Mouse (Mus musculus) CD4-positive, CD25-positive, alpha-beta regulatory T cell, adult 4 months (primary cell): ENCODE data around the gene 1700022I11Rik. TPM values are rescaled to one million over a fixed set of nuclear protein-coding genes. Genes with fewer than 3 reads are reported as not detected.
"Not testable (repeated sequence)": the region's sequence is repeated elsewhere in the genome, so short reads cannot be mapped to it uniquely, and the experiment has no call there.

Source experiments
- ATAC-seq: one replicate; pipeline ENCODE4 v1.8.0; 2017
- polyA plus RNA-seq, 2 experiments: library from polyadenylated mRNA; unstranded; fragments of 100-300 nt; shearing (Covaris generic); gene quantifications; one replicate each; pipeline ENCODE4 v1.2.1; 2017

The 1700022I11Rik gene
- polyA plus RNA-seq, 2 experiments from 2014 or later = 0.48 TPM; not detected in 1

DNA sequence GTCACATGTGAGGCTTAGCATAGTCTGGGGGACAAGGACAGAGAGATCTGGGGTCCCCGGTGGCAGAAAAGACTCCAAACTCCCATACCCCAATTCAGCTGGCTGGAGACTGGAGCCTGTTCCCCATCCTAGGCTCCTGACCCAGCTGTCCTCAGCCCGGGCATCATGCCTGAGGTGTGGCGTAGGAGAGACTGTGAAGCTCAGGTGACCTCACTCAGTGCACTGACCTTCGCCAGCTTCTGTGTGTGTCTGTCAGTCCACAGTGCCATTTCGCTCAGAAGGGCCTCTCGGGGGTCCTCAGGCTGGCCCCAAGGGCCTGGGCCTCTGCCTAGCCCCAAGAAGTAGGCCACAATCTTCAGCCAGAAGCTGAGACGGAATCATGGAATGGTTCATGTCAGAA lies 16.8 kb upstream of the 1700022I11Rik start:
- ATAC-seq = no peak

DNA sequence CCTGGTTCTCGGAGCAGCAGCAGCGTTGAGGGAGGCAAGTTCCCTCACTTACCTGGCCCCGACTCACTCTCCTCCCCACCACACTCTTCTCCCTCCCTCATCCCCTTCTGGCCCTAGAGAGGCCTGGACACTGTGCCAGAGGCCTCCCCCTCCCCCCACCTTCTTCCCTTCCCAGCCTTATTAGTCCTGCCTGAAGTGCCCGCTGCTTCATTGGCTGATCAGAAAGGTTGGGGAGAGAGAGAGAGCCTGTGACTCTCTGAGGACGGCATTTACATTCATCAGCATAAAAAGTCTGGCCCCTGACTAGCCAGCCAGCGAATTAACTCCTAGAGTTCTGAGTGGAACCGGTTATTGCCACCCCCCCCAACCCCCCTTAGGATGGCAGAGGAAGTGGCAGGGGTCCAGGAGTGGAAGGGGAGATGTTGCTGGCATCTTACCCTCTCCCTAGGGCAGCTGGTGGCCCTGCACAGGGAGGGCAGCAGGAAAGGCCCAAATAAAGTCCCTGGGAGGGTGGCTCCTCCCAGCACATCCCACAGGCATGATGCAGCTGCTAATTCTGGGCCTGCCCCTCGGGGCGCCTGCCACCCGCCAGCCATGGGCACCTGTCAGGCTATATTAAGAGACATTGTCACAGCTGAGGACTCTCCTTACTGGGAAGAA lies 15.8 kb upstream of the 1700022I11Rik start:
- ATAC-seq = no peak

DNA sequence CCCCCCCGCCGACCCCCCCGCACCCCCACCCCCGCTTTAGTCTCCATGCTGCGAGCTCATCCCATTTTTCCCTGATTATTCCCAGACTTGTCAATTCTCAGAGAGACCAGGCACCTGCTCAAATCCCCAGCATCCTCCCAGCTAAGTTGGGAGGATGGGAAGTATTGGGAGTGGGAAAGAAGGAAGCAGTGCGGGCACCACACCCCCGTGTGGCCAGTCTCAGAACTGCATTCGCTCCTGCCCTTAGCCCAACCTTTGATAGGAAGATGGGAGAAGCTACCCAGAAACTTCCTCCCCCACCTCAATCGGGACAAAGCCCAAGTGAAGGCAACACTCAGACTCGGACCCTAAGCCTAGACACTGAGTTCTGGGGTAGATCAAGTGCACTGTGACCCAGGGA lies 15.1 kb upstream of the 1700022I11Rik start:
- no peak for ATAC-seq

DNA sequence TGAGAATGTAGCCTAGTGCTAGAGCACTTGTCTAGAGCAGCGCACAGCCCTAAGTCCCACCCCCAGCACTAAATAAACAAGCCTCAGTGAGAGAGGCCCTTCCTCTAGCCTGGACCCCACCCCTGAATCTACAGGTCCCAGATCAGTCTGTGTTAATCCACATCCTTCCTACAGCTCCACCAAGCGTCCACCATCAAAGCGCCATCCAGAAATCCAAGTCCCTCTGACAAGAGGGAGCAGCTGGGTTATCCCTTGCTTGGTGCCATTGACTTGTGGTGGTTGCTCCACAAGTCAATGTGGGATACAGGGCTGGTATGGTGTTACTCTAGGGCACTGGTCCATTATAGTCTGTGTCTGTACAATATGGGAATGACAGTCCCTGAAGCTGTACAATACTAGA lies 14.2 kb upstream of the 1700022I11Rik start:
- no peak for ATAC-seq

DNA sequence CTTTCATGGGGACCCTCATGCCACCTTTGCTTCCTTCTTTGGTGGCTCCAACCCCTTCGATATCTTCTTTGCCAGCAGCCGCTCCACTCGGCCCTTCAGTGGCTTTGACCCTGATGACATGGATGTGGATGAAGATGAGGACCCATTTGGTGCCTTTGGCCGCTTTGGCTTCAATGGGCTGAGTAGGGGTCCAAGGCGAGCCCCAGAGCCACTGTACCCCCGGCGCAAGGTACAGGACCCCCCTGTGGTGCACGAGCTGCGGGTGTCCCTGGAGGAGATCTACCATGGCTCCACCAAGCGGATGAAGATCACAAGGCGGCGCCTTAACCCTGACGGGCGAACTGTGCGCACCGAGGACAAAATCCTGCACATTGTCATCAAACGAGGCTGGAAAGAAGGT lies 12.8 kb upstream of the 1700022I11Rik start:
- ATAC-seq = no peak

DNA sequence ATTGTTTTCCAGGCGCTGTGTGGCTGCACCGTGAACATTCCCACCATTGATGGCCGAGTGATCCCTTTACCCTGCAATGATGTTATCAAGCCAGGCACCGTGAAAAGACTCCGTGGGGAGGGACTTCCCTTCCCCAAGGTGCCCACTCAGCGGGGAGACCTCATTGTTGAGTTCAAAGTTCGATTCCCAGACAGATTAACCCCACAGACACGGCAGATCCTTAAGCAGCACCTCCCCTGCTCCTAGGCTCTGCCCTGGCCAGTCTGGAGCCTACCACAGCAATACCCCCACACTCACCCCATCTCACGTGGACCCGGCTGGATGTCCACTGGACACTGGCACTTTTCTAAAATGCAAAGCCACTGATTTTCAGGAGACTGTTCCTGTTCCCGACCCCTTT lies 12.1 kb upstream of the 1700022I11Rik start:
- no peak for ATAC-seq

DNA sequence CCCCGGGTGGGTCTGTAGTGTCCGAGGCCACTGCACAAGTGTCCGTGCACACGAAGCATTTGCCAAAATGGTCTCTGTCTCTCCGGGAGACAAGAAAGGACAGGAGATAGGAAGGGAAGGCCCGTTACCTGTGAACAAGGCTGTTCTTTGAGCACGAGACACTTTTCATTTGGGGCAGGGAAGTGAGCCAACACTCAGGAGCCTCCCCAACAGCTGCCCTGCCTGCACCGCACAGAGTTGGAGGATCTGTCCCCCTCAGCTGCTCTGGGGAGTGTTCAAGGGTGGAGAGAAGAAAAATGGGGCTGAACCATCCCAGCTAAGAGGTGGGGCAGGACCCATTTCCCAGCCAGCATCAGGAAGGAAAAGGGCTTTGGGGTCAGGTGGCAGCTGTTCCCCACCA lies 11.4 kb upstream of the 1700022I11Rik start:
- ATAC-seq = no peak

DNA sequence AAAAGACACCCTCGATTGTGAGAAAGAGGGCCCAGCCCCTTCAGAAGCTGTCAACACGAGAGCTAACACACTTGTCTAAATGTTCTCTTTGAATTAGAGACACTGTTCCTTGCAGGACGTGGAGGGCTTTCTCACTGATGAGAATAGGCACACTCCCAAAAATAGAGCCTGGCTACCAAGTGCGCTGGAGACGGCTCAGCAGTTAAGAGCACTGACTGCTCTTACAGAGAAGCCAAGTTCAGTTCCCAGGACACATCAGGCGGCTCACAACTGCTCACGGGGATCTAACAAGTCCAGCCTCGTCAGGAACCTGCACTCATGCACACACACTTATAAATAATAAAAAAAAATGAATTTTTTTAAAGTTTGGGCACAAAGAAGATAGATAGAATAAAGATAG lies 10.5 kb upstream of the 1700022I11Rik start:
- ATAC-seq = no peak

DNA sequence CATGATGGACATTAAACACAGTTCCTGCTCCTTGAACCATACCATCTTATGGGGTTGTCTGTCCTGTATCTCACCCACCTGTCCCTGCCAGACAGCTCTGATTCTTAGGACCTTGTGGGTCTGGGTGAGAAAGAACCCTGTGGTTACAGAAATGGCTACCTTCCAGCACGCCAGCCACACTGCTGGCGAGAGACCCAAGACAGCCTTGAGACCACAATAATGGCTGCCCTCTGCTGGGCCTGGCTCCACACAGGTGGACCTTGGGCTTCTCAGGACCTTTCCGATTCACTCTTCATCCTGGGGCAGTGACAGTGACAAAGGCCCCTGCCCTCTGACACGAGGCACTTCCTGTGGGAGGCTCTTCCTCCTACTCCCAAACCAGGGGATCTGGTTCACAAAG lies 10.0 kb upstream of the 1700022I11Rik start:
- ATAC-seq = no peak

DNA sequence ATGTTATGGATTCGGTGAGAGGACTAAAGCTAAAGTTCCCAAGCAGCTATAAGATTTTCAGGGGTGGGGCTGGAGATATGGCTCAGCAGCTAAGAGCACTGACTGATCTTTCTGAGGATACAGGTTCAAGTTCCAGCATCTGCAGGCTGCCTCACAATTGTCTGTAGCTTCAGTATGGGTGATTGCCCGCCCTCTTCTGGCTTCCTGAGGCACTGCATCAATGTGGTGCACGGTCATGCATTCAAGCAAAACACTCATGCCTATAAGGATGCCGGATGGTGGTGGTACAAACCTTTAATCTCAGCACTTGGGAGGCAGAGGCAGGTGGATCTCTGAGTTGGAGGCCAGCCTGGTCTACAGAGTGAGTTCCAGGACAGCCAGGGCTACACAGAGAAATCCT lies 7.8 kb upstream of the 1700022I11Rik start:
- ATAC-seq = peak; percentile 79

DNA sequence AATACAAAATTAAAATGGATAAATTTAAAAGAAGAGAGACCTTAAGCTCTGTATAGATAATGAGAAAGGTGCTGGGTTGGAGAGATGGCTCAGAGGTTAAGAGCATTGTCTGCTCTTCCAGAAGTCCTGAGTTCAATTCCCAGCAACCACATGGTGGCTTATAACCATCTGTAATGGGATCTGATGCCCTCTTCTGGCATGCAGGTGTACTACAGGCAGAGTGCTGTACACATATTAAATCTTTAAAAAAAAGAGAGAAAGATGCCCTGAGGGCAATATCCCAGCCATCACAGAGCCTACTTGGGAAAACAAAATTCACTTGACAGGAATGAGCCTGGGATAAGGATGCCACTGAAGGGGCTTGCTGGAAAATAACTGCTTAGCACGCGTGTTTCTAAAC lies 5.9 kb upstream of the 1700022I11Rik start:
- no peak for ATAC-seq

DNA sequence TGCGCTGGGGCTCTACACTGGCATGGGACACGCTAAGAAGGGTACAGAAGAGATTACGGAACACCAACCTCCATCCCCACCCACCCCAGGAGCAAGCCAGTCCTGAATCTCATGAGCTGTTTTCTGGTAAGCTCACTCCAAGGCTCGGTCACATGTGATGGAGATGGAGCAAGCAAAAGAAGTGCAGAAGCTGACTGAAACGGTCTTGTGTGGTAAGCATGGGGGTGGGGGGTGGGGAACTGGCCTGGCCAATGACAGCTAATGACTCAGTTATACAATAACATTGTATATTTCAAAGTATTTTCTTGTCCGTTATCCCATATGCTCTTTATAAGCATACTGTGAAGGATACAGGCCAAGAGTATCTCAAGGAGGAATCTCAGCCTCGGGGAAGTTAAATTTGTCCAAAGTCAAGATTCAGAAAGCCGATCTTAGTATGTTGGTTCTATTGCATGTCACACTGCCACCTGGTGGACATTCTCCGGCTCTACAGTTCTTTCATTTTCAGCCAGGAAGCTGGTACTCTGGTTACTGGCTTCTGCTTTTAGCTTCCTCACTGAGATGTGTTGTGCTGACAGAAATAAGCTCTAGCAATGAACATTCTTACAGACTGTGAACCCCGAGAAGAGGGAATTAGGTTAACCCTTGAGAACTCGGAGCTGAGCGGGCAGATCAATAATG lies 4.2 kb upstream of the 1700022I11Rik start:
- peak; percentile 89 for ATAC-seq

DNA sequence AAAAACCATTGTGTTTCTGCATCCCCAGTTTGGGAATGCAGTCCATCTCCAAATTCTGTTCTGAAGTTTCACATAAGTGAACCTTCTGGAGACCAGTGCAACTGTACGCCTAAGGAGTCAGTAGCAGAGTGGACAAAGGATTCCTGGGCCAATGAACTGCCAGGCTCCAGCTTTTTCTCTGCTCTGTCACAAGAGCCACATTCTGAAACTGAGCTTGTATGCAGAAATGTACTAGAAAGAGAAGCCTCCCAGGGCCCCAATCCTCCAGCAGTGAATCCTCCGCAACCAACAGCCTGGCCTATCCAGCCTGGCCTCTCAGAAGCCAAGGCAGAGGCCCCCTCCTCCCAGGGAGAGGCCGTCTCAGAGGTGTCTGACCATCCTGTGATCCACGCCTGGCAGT lies 3.5 kb downstream of the 1700022I11Rik start:
- no peak for ATAC-seq

DNA sequence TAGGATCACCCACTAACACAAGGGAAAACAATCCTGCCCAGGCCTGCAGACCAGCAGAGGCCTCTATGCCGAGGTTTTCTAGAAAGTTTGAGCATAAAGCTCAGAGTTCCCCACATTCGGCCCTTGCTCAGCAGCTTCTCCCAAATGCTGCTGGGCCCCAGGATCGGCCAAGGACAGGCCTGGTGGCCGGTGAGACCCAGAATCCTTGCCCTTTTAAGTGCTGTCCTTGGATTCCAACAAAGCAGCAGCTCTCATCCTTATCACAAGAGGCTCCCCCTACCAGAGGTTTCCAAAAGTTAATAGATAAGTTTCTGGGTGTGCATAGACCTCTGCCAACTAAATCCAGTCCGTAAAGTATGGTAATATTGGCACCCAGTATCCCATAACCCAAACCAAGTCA lies 4.5 kb downstream of the 1700022I11Rik start:
- no peak for ATAC-seq

DNA sequence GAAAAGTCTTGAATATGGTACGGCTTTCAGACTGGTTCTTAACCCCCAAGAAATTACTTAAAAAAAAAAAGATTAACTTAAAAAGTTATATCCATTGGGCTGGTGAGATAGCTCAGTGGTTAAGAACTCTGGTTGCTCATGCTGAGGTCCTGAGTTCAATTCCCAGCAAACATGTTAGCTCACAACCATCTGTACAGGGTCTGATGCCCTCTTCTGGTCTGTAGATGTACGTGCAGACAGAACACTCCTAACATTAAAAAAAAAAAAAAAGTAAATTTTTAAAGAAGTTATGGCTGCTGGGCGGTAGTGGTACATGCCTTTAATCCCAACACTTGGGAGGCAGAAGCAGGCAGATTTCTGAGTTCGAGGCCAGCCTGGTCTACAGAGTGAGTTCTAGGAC lies 8.7 kb downstream of the 1700022I11Rik start:
- peak; percentile 43 for ATAC-seq

DNA sequence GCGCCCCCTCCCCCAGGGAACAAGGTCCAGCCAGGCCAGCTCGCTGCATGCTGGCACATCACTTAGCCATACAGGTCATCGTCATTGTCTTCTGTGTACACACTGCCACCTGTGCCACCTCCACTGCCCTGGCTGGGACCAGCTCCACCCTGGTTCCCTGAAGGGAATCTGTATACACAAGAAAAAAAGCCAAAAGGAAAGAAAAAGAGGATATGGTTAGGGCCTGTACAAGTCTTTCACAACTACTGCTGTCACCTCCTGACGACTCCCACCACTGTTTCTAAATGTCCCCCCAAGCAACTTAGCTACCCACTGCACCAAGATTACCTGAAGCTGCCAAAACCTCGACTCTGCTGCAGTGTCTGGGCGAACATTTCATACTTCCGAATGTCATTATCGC lies 11.1 kb downstream of the 1700022I11Rik start:
- not testable (repeated sequence) for ATAC-seq

DNA sequence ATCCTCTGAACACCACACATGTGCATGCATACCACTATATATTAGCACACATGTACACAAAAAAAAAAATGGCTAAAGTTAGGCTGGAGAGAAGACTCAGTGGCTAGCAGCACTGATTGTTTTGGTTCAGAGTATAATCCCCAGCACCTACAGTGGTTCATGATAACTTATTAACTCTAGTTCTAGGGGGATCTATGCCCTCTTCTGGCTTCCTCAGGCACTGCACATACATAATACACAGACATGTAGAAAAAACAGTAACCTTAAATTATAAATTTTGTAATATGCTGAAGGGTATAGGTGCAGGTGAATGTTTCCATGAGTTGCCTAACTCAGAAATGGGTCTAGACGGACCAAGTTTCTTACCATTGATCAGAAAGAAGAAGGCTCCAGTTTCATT lies 18.9 kb downstream of the 1700022I11Rik start:
- ATAC-seq = no peak

DNA sequence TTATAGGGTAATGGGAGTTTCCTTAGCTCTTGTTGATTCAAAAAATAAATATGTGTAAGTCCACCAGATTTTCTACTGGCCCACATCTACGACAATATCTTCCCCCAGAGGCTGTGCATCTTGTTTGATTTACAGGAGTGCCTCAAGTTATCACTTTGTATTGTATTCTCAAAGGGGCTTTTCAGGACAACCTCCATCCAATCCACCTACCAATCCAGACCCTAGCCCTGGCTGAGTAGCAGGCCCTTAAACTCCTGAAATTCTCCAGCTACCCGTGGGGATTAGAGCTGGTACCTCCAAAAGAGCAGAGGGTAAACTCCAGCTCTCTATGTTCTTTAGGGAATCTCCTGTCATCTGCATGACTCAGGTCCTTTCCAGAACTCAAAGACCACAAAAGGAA lies 28.6 kb downstream of the 1700022I11Rik start:
- no peak for ATAC-seq

DNA sequence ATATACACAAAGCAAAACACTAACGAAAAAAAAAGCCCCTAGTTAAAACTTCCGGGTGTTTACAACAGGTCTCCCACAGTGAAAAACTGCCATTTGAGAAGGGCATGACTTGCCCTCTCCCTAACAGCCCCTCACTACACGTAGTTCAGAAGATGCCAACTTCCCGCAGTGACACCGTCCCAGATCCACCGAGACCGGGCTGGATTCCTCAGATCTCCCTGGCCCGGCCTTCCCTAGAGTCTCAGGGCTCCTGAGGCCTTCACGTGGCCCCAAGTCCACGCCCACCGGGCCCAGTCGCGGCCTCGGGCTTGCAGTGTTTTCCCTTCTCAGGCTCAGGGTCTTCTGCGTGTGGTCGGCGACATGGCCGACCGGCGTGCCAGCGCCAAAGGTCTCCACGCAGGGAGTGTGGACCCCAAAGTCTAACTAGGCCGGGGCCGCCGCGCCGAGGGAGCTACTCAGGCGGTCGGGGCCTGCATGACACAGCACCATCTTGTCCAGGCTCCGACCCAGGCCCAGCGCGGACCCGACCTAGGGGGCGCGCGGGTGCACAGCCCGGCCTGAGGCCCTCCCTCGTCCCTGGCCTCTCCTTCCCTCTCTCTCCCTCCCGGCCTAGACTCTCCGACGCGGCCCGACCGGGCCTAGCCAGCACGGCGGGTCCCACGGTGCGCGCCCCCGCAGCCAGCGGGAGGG lies 30.2 kb downstream of the 1700022I11Rik start:
- peak; percentile 26 for ATAC-seq

DNA sequence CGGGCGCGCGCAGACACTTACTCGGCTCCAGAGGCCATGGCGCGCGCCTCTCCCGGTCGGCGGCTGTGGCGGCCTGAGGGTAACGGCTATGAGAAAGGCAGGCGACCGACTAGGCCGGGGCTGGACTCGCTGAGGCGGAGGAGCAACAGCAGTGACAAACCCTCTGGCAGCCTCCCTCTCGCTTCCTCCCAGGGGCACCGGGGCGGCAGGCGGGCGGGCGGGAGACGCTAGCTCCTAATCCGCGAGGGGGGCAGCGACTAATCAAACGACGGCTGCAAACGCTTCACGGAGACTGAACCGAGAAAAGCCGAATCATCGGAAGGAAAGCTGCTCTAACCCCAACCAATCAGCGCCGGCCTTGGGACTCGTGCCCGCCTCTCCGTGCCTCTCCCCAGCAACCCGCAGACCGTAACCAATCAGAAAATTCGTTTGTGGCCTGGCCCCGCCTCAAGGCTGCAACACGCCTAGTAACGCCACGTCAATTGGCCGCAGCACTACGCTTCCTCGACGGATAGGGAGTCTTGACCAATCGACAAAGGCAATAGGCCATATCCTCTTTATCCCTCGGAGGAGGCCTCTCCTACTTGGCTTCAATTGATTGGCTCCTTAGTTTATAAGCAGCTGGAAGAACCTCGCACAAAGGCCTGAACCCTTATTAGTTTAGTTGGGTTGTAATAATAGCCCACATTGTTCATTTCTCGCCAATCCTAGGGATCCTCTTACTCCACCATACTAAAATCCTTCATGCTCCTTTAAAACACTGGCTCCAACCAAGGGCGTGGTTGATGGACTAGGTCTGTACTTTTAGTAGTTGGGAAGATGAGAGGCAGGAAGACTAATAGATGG lies 31.0 kb downstream of the 1700022I11Rik start, which contains the start of gene Vcp:
Vcp (minus strand) TSS at position 367 of the 846 bp plus-strand sequence.
- peak; percentile 94 for ATAC-seq

DNA sequence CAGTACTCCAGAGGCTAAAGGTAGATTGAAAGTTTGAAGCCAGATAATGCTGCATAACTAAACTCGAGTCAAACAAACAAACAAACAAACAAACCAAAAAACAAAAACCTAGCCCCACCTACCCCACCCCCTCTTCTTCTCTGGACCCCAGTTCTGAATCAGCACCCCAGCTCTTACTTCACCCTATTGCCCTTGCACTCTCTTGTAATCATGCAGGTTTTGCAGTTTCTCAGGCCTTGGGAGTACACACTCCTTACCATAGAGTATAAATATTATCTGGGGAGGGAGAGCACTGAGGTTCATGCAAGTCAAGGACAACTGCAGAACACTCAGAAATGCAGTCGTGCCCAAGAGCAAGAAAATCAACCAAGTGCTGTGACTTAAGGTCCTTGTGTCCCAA lies 31.9 kb downstream of the 1700022I11Rik start:
- no peak for ATAC-seq

DNA sequence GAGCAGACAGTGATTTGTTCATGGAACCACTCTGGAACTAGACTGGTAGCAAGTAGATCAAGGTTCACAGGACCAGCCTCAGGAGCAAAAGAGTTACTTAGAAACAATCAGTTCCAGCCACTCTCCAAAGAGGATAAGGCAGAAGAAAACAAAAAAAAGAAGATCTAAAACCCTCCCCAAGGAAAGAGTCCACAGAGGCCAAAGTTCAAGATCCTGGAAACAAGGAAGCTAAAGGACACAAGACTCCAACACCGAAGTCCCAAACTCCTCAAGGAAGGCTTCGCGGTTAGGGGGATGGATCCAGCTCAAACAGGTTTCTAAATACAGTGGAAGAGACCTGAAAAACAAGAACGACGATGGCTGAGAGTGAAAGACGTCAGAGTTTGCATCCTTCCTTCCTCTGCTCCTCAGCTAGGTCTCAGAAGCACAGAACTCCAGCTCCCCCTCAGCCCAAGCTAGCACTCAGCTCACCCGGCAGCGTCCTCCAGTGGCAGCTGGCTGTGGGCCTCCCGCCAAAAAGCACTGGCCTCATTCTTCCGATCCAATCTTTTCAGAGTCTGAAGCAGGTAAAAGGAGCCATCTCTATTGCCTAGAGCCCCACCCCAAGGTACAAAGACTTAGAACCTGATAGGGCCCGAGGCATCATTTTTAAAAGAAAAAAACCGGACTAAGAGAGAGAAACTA lies 33.5 kb downstream of the 1700022I11Rik start:
- ATAC-seq = no peak
